Mouse (Mus musculus) neural tube, embryonic 12.5 days (tissue): ENCODE results near the gene A630095N17Rik. TPM values are rescaled to one million over a fixed set of nuclear protein-coding genes. Genes with fewer than 3 reads are reported as not detected.

ENCODE experiments used
- ATAC-seq: fragments of 200-750 bp; cut with Nextera tagmentation; 2 replicates; pipeline ENCODE4 v1.8.0; 2017; ENCODE audit warnings: low read depth, mild to moderate bottlenecking, moderate TSS enrichment, moderate library complexity; ENCODE audit not compliant: low FRiP score
- H3K27ac ChIP-seq: fragments of 300-500 bp; sonication (generic); 2 replicates; pipeline ENCODE4 v1.5.1; 2016
- H3K27me3 ChIP-seq: fragments of 300-500 bp; sonication (generic); replicated peaks from 2 replicates; pipeline ENCODE4 v1.6.1; 2016; ENCODE audit warnings: mild to moderate bottlenecking
- H3K36me3 ChIP-seq: fragments of 300-500 bp; sonication (generic); 2 replicates; pipeline ENCODE4 v1.6.1; 2016; ENCODE audit warnings: mild to moderate bottlenecking
- H3K4me1 ChIP-seq: fragments of 300-500 bp; sonication (generic); 2 replicates; pipeline ENCODE4 v1.6.1; 2016
- H3K4me2 ChIP-seq: fragments of 300-500 bp; sonication (generic); replicated peaks from 2 replicates; pipeline ENCODE4 v1.6.1; 2016; ENCODE audit warnings: mild to moderate bottlenecking
- H3K4me3 ChIP-seq: fragments of 300-500 bp; sonication (generic); 2 replicates; pipeline ENCODE4 v1.5.1; 2016
- H3K9ac ChIP-seq: fragments of 300-500 bp; sonication (generic); 2 replicates; pipeline ENCODE4 v1.6.1; 2016; ENCODE audit warnings: mild to moderate bottlenecking
- H3K9me3 ChIP-seq: fragments of 300-500 bp; sonication (generic); 2 replicates; pipeline ENCODE4 v1.6.1; 2016; ENCODE audit warnings: mild to moderate bottlenecking
- WGBS: fragments of 180-500 bp; shearing (Covaris S2); methylation state at CpG from one replicate; pipeline ENCODE4 v1.1.7; 2016; 5-methylcytosine and 5-hydroxymethylcytosine counted together
- polyA plus RNA-seq: library from polyadenylated mRNA; unstranded; fragments of >200 nt; fragmentation: Nextera tagmentation; extraction: Ambion mirVana; gene quantifications from 2 replicates; pipeline ENCODE4 v1.2.1, GENCODE M21; 2016

Gene A630095N17Rik
- polyA plus RNA-seq = not detected in 2 replicates

DNA sequence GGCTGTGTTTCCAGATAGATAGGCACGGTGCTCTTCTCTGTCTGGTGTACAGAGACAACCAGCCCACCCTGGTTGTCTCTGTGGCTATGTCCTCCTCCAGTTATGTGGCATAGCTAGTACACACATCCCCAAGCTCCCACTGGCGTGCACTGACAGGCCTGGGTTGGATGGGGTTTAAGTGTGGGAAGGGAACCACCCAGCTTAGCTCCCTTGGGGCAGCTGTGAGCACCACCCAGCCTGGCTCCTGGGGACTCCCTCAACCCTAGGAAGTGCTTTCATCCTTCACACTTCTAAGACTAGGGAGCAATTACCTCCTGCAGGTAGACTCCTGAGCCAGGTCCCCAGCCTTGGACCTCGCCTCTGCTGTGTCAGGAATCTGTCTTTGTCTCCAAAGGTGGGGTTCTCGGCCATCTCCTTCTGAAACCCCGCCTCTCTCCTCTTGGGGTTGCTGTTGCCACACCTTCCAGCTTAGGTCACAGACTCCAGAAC lies at the start of gene A630095N17Rik:
Gene A630095N17Rik, minus strand, starts transcription at position 439 of the 489 bp plus-strand sequence.
- H3K36me3 ChIP-seq = no peaks in the 10 kb centered on the region
- H3K9me3 ChIP-seq = no peaks in the 10 kb centered on the region
- H3K27me3 ChIP-seq = no peaks in the 10 kb centered on the region
- H3K27ac ChIP-seq = no peak within 1 kb of the TSS
- no peak for ATAC-seq
- no peak within 1 kb of the TSS for H3K4me3 ChIP-seq
- H3K4me2 ChIP-seq = no peak within 1 kb of the TSS
- H3K4me1 ChIP-seq = peaks cover 5% of the 10 kb centered on the region
- WGBS = 74% methylated on average over 5 of the region's 5 CpGs
- H3K9ac ChIP-seq = no peak within 1 kb of the TSS

DNA sequence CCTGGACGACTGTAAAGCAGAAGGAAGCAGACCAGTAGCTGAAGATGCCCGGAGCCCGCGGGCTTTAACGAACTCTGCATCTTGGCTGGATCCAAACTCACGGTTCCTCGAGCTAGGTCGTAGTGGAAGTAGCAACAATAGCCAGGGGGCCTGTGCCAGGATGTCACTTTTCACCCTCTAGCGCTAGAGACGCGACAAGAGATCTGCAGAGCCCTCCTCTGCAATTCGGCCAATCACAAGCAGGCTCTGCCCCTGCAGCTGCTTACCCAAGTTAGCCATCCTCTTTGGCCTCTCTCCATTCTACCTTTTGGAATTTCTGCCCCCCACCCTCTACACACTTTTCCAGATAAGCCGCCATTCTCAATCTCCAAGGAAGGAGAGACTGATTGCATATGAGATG lies 46.3 kb upstream of the A630095N17Rik start, which contains the start of gene Resp18:
Gene Resp18, minus strand, starts transcription at position 188 of the 400 bp plus-strand sequence.
- Histone ChIP-seq H3K9me3 (no peaks in the 10 kb centered on the region), H3K4me2 (peak within 1 kb of the TSS; percentile 52), H3K4me3 (peak within 1 kb of the TSS; percentile 34), H3K9ac (peak within 1 kb of the TSS; percentile 48), H3K4me1 (no peaks in the 10 kb centered on the region), H3K36me3 (no peaks in the 10 kb centered on the region), H3K27ac (no peak within 1 kb of the TSS), H3K27me3 (peaks cover 26% of the 10 kb centered on the region)
- ATAC-seq = no peak
- 2% methylated on average over 13 of the region's 13 CpGs for WGBS

DNA sequence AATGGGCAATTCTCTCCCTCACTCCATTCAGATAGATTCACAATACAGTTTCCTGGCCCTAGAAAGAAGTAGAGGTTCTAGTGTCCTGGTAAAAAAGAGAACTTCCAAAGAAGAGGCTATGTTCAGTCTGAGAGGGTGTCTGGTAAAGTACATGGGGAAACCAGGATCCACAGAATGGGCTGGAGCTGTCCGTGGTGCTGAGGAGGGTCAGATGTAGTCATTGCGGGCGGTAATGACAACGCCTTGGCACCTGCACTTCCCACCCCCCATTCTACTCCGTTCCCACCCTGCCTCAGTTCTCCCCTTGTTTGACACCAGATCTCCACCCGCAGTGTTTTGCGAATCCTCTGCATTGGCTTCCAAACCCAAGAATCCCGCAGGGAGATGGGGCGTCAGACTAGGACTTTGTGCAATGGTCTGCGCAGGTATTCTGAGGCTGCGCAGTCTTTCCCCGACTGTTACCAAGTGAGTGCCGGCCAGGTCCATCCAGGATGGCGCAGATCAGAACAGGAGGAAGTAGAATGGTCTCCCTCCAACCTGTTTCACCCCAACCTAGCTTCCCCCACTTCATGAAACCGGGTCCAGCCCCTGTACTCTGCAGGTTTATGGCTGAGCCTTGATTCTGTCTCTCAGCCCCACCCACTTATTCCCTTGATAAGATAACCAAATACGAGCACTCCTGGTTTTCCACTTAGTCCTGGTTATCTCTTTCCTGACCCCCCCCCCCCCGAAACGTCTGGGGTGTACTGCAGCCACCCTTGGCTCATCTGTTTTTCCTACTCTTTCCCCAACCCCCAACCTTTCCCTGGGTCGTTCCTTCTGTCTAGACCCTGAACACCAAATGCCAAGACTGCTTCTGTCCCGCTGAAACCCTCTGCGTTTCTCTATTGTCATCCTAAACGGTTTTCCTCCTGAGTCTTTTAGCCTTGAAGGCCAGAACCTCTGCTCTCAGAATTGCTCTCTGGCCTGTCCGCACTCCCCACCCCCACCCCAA lies 45.6 kb upstream of the A630095N17Rik start:
- 5% methylated on average over 23 of the region's 23 CpGs for WGBS
- no peak overlapping the region for H3K27ac ChIP-seq
- H3K4me2 ChIP-seq = peak overlapping the region; percentile 52
- ATAC-seq = 0 out of 2 replicates have a peak, but pooled peaks have one; percentile 48
- H3K4me1 ChIP-seq = no peaks in the 10 kb centered on the region
- H3K4me3 ChIP-seq = peak overlapping the region; percentile 34
- no peaks in the 10 kb centered on the region for H3K9me3 ChIP-seq
- H3K9ac ChIP-seq = peak overlapping the region; percentile 48
- H3K27me3 ChIP-seq = peaks cover 26% of the 10 kb centered on the region
- no peaks in the 10 kb centered on the region for H3K36me3 ChIP-seq

DNA sequence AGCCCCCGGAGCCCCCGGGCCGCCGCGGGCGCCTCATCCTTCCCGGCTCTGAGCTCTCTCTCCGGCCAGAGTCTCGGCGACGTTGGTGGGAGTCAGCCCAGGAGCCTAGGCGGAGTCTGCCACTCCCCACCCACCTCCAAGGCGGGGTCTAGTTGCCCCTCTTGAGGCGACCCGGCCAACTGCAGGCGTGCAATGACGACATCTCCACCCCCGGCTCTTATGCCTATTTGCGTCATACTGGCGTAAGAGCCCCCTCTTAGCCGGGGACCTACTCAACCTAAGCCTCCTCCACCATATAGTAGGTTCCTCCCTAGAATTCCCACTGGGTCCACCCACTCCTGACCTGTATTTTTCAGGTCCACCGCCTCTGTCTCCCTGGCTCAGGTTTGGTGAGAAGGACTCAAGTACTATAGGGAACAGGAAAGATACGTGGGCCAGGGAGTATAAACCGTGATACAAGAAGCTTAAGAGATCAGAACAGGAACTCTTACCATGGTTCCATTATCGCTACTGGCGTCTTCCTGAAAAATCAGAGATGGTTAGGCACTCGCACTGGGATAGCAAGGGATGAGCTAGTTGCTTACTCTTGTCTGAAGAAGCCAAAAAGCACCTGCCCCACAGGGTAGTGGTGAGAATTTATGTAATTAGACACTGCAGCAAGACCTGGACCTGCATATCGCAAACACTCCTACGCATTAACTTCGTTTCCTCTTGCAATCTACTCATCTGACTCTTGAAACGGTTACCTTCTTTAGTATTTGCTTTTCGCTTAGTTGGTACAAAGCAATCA lies 32.4 kb upstream of the A630095N17Rik start, which contains the start of gene Ptprn:
Gene Ptprn, minus strand, starts transcription at position 412 of the 790 bp plus-strand sequence.
- ATAC-seq = peak; percentile 72
- 12% methylated on average over 32 of the region's 32 CpGs for WGBS
- Histone ChIP-seq H3K4me2 (peak within 1 kb of the TSS; percentile 68), H3K9ac (peak within 1 kb of the TSS; percentile 55), H3K27me3 (peaks cover 54% of the 10 kb centered on the region), H3K27ac (no peak within 1 kb of the TSS), H3K4me1 (no peaks in the 10 kb centered on the region; the same call in 1 of the 2 replicates), H3K36me3 (no peaks in the 10 kb centered on the region), H3K4me3 (peak within 1 kb of the TSS; percentile 43), H3K9me3 (no peaks in the 10 kb centered on the region)

DNA sequence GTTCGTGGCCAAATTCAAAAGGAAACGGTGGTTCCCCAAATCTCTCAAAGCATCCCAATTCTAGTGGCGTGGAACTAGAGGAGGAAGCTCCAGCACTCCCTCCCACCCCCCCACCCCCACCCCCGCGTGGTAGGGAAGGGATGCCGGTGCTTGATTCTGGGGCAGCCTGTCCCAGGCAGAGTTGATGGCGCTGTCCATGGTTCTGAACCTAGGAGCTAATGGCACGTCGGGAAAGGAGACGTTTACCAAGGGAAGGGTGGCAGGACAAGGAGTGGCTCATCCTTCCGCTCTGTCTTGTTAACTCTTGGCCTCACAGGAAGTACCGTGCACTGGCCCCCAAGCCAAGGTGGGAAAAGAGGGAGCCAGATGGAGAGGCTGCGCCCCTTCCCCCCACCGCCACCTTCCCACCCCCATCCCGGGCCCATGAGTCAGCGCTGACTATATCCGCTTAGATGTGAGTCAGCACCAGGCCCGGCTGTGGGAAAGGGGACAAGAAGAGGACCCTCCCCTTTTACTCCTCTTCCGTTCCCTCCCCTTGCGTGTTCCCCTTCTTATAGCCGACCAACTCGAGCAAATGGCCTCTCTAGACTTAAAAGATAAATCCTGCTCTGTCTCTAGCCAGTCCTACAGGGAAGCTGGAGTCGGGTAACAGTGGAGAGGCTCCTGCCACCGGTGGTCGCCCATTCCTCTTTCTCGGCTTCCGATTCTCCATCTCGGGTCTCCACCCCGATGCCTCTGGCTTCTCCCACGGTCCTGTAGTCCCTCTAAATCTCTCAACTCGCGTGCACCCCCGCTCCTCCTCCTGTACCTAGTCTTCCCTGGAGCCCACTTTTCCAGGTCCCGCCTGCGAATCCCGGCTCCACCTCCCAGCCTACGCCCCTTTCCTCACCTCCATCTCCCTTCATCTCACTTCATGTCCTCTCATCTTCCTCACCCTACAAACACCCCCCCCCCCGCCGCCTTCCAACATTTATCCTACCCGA lies 31.4 kb upstream of the A630095N17Rik start:
- no peak overlapping the region for H3K27ac ChIP-seq

DNA sequence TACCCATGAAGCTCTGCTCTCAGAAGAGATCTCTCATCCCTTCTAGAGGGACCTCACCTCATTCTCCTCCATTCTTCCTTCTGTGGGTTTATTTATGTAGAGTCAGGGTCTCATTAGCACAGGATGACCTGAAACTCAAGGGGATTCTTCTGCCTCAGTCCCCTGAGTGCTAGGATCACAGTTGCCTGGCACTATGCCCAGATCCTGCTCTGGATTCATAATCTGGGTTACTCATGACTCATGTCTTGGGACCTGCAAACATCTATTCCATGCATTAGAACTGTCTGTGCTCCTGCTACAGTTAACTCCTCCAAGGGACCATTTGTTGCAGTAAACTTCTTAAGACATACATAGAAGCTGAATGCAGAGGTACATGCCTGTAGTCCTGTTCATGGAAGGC lies 29.4 kb upstream of the A630095N17Rik start:
- Histone ChIP-seq H3K27ac (no peak overlapping the region), H3K4me1 (no peaks in the 10 kb centered on the region; the same call in 1 of the 2 replicates), H3K4me3 (no peak overlapping the region), H3K9ac (no peak overlapping the region), H3K4me2 (no peak overlapping the region), H3K36me3 (no peaks in the 10 kb centered on the region), H3K9me3 (no peaks in the 10 kb centered on the region), H3K27me3 (peaks cover 59% of the 10 kb centered on the region)
- no peak for ATAC-seq

More for the DNA sequence above, 31.4 kb upstream of the A630095N17Rik start:
- Histone ChIP-seq H3K4me1 (no peaks in the 10 kb centered on the region; the same call in 1 of the 2 replicates), H3K9me3 (no peaks in the 10 kb centered on the region), H3K4me3 (peak overlapping the region; percentile 43), H3K9ac (peak overlapping the region; percentile 55), H3K27me3 (peaks cover 54% of the 10 kb centered on the region), H3K36me3 (no peaks in the 10 kb centered on the region), H3K4me2 (peak overlapping the region; percentile 68)
- peak; percentile 58 for ATAC-seq
- WGBS = 2% methylated on average over 40 of the region's 40 CpGs

DNA sequence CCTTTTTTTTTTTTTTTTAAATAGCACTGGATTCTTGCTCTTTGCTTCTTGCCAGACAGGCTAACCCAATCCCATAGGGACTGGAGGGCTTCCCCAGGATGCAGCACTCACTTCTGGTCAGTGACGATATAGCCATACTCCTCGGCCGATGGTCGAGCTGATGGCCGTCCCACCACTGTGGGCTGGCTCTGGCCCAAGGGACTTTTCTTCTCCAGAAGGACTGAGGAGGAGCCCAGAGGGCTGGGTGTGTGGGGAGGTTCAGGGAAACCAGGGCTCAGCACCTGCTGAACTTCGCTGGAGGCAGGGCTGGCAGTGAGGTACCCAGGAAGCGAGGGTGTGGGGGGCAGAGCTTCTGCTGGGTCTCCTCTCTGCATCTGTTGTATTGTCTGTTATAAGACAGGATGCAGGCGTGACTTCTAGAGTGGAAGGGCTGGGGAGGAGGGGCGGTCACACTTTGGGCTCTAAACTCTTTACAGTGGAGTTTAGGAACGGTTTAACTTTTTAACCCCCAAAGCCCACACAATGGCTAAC lies 23.7 kb upstream of the A630095N17Rik start:
- Histone ChIP-seq H3K9ac (no peak overlapping the region), H3K4me2 (no peak overlapping the region), H3K27ac (no peak overlapping the region), H3K4me3 (no peak overlapping the region), H3K27me3 (peaks cover 15% of the 10 kb centered on the region; the same call in 1 of the 2 replicates), H3K36me3 (no peaks in the 10 kb centered on the region), H3K9me3 (no peaks in the 10 kb centered on the region), H3K4me1 (peaks cover 9% of the 10 kb centered on the region)
- no peak for ATAC-seq
- 72% methylated on average over 10 of the region's 10 CpGs for WGBS

DNA sequence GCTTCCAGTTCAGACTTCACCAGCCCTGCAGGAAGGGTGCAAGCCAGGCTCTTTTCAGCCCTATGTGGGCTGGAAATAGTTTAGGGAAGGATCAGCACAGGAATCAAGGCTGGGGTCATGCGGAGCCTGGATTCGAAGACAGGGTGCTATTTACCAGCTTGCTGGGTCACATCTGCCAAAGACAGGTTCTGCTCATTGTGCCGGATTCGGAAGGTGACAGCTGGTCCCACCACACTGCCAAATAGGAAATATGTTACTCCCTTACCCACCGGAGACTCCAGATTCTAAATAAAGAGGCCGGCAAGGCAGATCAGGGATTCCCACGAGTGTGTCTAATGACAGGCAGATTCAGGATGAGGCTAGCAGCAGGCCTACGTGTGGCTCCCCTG lies 22.7 kb upstream of the A630095N17Rik start:
- H3K4me2 ChIP-seq = no peak overlapping the region
- H3K27ac ChIP-seq = no peak overlapping the region
- no peak for ATAC-seq
- H3K9ac ChIP-seq = no peak overlapping the region
- no peaks in the 10 kb centered on the region for H3K36me3 ChIP-seq
- 66% methylated on average over 8 of the region's 8 CpGs for WGBS
- no peaks in the 10 kb centered on the region for H3K9me3 ChIP-seq
- H3K27me3 ChIP-seq = peaks cover 12% of the 10 kb centered on the region; the same call in 1 of the 2 replicates
- no peak overlapping the region for H3K4me3 ChIP-seq
- peaks cover 9% of the 10 kb centered on the region for H3K4me1 ChIP-seq

DNA sequence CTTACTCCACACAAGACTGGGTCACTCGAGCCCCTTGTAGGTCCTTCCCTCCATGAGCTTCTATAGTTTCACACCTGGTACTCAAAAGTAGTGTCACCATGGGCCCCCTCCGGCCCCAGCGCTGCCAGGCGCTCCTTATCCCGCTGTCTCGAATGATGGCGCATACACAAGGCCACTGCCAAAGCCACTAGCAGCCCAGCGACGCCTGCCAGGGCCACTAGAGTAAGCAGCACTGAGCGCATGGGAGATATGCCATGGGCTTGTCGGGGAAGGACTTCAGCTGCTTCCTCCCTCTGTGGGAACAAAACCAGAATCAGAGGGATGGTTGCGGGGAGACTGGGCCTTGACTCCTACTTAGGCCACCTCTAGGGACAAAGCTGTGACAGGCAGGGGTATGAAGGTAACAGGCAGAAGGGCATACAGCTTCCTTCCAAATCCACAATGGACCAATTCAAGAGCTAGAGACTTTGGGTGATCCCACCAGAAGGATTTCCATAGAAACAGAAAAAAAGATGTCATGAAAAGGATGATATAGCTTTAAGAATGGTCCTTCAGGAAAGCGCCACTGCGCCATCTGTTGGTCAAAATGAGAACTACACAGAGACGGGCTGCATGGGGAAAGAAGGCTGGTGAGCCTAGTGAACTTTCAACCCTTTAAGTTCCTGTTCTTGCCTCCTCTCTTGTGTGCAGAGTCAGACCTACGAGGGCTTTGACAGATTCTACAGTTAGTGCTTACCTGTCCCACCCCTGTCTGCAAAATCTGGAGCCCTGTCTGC lies 22.1 kb upstream of the A630095N17Rik start:
- Histone ChIP-seq H3K4me1 (peaks cover 9% of the 10 kb centered on the region), H3K27me3 (peaks cover 12% of the 10 kb centered on the region; the same call in 1 of the 2 replicates), H3K4me3 (no peak overlapping the region), H3K36me3 (no peaks in the 10 kb centered on the region), H3K9me3 (no peaks in the 10 kb centered on the region), H3K4me2 (no peak overlapping the region), H3K27ac (no peak overlapping the region), H3K9ac (no peak overlapping the region)
- ATAC-seq = no peak
- 64% methylated on average over 16 of the region's 16 CpGs for WGBS

DNA sequence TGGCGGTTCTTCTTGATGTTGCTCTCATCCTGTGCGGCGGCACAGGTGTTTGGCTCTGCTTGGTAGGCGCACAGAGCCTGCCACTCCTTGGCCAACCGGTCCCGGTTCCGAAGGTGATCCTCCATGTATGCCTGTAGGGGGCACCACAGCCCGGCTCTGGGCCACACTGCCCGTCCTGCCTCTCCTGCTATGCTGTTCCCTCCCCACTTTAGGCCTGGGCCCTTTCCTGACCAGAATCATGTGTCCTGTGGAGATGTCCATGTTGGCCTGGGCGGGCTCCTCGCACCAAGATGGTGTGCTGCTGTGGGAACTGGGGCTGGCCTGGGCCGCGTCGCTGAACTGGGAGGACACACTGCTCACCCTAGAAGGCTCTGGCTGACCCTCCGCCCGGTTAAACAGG lies 21.1 kb upstream of the A630095N17Rik start:
- H3K36me3 ChIP-seq = no peaks in the 10 kb centered on the region
- ATAC-seq = no peak
- H3K4me1 ChIP-seq = peaks cover 9% of the 10 kb centered on the region
- no peaks in the 10 kb centered on the region for H3K9me3 ChIP-seq
- no peak overlapping the region for H3K4me3 ChIP-seq
- H3K27me3 ChIP-seq = peaks cover 10% of the 10 kb centered on the region; the same call in 1 of the 2 replicates
- no peak overlapping the region for H3K27ac ChIP-seq
- H3K9ac ChIP-seq = no peak overlapping the region
- no peak overlapping the region for H3K4me2 ChIP-seq
- 77% methylated on average over 16 of the region's 16 CpGs for WGBS
